Mouse (Mus musculus): Measurements from ENCODE around the gene Csnk1g1.

Csnk1g1 gene

DNA sequence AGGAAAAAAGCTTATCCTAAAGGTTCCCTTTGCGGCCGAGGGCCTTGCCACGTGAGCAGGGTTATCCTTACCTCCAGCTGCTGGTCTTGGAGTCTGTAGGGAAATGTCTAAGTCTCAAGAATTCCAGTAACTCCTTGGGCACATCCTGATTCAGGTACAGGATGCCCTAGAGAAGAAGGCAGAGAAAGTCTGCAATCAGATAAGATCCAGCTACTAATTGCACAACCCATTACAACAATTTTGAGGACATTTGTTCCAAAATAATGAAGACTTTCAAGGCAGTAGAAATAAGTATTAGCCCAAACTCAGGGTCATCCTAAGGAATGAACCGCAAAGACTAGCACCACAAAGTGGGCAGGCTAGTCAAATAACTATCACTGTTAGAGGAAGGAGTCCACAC lies 159.3 kb downstream of the Csnk1g1 start:
- DNase-seq (ENCODE audit: low spot score in 2 of 2), result no peak

DNA sequence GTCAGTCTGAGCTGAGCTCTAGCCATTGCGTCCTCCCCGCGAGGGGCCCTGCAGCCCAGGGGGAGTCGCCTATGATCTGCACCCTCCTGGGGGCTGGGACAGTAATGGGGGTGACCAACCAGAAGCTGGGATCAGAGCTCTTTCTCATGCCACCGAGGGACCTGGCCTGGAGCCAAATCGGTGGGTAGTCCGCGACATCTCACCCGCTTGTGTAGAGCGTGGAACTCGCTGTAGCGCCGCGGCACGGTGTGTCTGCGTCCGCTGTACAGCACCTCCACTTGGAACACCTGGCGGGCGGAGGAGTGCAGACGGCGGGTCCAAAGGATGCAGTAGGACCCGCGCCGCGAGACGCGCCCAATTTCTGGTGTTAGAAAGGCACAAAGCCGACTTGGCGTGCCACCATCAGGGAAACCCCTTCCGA lies 160.3 kb downstream of the Csnk1g1 start:
- DNase-seq (ENCODE audit: low spot score in 2 of 2), result peak in 1 of 2 experiments; percentile 14

DNA sequence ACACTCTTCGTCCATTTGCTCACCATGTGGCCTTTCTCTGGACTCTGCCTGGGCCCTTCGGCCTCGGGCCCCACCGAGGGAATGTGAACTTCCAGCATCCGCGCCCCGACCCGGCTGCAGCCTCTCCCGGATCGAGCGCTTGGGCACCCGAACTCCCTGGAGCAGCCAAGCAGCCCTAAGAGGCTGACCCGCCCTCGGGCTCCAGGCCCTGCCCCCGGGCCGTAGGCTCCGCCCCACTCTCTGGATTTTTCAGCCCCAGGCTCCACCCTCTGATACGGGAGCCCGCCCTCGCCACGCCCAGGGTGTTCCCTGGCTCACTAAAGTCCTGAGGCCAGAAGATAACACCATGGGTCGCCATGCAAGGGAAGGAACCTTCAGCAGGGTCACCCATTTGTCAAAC lies 160.9 kb downstream of the Csnk1g1 start, which contains the start of gene Snx22:
Snx22 (minus strand) TSS at position 137 of the 400 bp plus-strand sequence.
- peak; percentile 52 to 67 for DNase-seq (ENCODE audit: low spot score in 2 of 2)

DNA sequence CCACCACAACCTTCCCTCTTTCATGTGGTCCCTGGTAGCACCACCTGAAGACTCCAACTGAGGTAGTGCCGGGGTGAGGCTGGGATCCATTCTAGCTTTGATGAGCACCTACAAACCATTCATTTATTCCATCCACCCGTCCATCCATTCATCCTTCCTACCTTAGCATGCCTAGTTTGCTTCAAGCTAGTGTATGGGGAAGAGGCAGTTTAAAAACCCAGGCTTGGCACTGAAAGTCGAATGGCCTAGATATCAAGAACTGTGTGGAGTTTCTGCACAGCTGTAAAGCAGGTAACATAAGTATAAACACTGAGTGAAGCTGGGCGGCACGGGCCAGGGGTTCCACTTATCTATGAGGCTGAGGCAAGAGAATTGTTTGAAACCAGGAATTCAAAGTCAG lies 161.4 kb downstream of the Csnk1g1 start:
- no peak for DNase-seq (ENCODE audit: low spot score in 2 of 2)

DNA sequence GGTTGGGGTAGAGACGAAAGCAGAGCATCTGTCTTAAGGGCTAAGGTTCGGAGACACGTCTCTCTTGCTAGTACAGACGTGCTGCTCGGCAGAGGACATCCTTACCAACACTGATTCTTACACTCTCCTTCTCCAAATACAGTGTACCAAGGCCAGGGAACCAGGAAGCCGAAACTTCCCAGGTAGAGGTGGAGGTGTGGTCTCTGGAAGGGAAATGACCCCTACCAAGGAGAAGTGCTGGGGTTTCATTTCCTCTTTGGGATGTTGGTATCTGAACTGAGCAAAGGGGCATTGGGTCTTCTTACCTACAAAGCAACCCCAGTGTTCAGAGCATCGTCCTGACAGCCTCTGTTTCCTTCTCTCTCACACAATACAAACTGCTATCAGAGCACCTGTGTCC lies 164.0 kb downstream of the Csnk1g1 start:
- DNase-seq (ENCODE audit: low spot score in 2 of 2), result no peak

DNA sequence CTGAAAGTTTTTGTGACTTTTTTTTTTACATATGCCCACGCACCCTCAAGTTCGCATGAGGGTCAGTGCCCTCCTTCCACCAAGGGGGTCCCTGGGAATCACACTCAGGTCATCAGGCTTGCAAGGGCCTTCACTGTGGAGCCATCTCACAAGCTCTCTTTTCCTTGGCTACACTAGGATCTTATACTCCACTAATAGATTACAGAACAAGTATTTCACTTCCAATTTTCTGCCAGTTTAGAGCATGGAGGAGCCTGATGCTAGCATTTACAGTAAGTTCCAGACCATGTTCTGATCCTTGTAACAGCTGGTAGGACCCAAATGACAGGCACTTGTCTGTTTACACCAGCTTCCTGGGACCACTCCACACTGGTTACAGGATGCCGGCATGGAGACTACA lies 169.3 kb downstream of the Csnk1g1 start:
- no peak for DNase-seq (ENCODE audit: low spot score in 2 of 2)

DNA sequence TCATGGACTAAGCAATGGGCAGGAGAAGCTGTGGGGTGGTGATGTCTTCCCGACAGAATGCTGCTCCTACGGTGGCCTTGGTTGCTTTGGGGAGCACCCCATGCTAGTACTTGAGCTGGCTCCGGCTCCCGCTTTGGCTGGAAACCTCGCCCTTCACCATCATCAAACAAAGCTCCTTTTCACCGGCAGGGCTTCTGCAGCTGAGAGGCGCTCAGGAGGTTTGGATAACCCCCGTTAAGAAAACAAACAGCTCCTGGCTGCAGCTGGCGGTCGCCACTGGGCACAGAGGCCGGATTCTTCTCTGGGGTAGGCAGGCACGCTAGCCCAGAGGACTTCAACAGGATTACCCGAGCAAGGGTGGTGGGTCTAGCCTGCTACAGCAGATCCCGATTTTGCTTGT lies 169.8 kb downstream of the Csnk1g1 start:
- no peak for DNase-seq (ENCODE audit: low spot score in 2 of 2)

DNA sequence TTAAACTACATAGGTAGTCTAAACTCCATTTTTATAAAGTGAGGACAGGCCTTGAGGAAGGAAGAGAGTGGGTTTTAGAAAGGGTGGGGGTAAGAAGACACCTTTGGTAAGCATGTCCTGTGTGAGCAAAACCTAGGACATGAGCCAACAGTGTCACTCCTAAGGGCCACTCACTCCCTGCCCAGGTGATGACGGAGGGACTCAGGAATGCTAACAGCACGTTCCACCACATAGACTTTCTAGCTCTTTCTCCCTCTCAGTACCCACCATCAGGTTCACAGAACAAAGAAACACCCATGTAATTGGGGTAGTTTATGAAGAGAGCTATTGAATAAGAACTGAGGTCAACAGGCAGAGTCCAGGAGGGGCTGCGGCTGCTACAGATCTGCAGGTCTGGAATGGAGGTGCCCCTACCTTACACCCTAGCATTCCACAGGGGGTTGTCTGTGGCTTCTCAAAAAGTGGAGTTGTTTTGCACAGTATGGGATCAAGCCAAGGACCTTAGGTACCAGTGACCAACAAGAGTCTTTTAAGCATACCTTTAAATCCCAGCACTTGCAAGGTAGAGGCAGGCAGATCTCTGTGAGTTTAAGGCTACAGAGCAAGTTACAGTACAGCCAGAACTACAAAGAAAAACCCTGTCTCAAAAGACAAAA lies 172.2 kb downstream of the Csnk1g1 start:
- DNase-seq (ENCODE audit: low spot score in 2 of 2), result no peak

DNA sequence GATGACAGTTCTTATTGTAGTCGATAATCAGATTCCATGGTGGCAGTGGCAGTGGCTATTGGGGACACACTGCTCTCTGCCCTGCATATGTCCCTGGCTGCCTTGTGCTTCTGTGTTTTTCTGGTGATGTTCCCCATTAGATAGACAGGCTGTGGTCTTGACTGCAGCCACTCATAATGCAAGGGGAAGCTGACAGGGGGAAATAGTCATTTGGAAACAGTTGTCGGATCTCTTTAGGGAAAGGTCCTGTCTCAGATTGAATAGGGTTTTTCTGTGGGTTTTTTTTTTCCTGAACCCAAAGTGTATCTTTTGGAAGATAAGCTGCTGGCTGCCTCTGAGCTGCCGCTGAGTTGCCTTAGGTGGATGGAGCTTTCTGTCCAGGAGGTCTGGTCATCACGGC lies 173.3 kb downstream of the Csnk1g1 start:
- no peak for DNase-seq (ENCODE audit: low spot score in 2 of 2)

DNA sequence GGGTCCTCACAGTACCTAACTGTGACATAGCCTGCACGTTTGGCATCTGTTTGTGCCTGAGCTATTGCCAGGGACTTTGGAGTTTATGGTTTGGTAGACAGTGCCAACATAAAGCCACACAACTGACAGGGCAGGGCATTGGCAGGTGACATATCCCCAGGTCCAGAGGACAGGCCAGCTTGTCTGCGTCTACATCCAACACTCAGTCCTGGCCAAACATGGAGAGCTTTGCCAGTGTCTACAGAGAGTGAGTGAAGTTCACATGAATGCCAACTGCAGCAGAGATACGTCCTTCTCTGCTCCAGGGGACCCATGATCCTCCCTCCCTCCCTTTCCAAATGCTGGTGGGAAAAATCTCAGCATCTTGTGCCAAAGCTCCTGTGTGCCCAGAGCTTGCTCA lies 175.4 kb downstream of the Csnk1g1 start:
- no peak for DNase-seq (ENCODE audit: low spot score in 2 of 2)

DNA sequence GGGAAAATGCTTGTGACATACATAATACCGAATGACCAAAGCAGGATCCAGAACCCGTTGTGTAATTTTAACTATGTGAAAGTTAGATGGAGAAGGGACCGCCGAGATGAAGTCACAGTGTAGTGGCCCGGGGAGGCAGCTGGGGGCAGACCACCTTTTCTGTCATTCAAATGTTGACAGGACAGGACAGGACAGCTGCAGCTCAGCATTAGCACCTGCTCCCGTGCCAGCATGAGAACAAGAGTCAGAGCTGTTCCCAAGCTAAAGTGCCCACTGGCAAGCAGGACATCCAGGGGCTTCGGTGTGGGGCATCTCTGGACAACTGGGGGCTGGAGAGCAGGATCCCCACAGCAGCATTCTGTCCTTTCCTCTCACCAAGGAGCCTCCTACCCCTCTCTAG lies 178.3 kb downstream of the Csnk1g1 start:
- DNase-seq (ENCODE audit: low spot score in 2 of 2), result no peak

DNA sequence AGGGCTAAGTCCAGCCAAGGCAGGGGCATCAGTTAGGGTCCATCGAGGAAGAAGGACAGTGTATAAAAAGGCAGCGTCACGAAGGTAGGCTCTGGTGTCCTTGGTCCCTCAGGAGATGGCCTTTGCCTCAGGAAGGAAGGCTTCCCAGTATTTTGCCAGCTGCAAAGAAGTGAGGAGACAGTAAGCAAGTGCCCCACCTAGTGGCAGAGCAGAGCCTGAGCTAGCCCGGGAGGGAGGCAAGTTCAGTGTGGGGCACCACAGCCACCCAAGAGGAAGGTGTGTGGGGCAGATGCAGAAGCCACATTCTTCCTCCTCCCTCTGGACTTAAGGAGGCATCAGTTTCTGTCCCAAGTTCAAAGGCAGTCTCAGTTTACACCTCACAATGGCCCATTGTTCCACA lies 179.7 kb downstream of the Csnk1g1 start:
- DNase-seq (ENCODE audit: low spot score in 2 of 2), result no peak

DNA sequence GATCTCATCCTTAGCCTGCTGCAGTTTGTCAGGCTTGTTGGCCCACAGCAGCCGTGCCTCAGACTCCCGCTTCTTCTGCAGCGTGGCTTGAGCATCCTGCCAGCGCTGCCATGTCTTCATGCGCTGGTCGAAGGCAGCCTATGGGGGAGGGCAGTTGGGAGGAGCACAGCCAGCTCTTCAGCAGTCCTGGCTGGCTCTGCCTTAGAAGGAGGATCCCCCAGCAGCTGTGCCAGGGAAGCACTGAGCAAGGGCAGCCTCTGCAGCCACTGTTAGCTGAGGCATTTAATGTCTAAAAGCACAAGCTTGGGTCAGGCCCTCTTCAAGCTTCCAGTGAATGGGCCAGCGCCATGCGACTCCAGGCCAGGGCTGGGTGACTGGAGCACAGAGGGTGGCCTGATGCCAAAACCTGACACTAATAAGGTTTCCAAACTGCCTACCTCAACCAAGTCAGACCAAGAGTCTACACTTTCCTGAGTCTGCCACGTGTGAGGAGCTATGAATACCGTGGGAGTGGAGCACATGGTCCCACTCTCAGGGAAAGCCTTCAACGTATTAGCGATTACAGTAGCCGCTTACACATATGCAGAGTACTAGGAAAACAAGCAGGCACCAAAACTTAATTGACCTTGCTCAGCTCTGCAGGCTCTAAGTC lies 182.0 kb downstream of the Csnk1g1 start:
- no peak for DNase-seq (ENCODE audit: low spot score in 2 of 2)

DNA sequence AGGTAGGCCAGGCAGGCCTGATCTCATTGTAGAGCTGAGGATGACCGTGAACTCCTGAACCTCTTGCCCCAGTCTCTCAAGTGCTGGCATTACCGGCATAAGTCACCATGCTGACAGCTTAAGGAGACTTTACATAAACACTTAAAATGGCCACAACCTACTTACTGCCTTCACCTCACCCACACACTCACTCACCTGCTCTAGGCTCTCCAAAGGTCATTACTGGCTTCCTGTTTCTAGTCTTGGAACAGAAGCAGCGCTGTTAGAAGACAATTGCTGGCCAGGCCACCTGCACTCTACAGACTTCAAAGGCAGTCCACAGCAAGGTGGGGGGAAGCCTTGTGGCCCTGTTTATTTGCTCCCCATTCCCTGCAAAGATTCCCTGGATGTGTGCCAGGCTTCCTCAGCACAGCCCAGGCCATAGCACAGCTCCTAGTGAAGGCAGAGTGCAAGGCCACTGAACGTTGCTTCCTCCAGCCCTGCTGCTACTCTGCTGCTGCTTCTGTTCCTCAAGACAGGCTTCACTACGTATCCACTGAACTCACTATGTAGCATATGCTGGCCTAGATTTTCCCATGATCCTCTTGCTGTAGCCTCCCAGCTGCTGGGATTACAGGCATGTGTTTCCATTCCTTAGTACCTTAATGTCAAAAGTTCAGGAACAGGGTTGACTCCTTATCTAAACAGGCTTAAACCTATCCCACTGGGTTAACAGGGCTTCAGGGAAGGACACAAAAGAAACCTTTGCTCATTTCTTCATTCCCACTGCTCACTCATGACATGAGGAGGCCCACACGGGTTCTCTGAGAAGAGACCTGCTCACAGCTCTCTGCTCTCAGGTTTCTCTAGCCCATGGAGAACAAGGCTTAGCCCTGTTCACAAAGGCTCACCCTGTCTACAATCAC lies 182.9 kb downstream of the Csnk1g1 start:
- DNase-seq (ENCODE audit: low spot score in 2 of 2), result no peak

DNA sequence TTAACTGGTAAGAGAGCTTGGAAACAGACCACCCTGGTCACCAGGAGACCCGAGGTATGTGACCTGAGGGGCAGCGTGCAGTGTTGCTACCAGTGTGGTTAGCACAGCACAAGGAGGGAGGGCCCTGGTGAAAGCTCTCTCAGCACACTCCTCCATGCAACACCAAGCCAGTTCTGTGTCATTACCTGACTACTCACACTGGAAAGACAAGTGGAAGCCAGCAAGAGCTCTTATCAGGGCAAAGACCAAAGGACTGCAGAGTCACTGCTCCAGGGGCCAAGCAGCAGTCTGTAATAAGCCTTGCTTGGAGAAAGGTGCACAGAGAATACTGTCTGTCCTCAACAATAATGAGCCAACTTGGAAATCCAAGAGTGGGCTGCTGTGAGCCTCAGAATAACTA lies 183.9 kb downstream of the Csnk1g1 start:
- no peak for DNase-seq (ENCODE audit: low spot score in 2 of 2)

Measured in natural killer cell, adult 2 months (primary cell).